Mouse (Mus musculus) urinary bladder, postnatal 10 days (tissue): Measurements from ENCODE around the gene Dnttip2.
A peak's percentile ranks its signal among the peaks of the same experiment; 100 is the strongest.
"Not testable (repeated sequence)": the region's sequence is repeated elsewhere in the genome, so short reads cannot be mapped to it uniquely, and the experiment has no call there.

Experiments used
- DNase-seq: peaks from one replicate; pipeline ENCODE4 v3.0.0; 2022; ENCODE audit warnings: low spot score

Gene Dnttip2

DNA sequence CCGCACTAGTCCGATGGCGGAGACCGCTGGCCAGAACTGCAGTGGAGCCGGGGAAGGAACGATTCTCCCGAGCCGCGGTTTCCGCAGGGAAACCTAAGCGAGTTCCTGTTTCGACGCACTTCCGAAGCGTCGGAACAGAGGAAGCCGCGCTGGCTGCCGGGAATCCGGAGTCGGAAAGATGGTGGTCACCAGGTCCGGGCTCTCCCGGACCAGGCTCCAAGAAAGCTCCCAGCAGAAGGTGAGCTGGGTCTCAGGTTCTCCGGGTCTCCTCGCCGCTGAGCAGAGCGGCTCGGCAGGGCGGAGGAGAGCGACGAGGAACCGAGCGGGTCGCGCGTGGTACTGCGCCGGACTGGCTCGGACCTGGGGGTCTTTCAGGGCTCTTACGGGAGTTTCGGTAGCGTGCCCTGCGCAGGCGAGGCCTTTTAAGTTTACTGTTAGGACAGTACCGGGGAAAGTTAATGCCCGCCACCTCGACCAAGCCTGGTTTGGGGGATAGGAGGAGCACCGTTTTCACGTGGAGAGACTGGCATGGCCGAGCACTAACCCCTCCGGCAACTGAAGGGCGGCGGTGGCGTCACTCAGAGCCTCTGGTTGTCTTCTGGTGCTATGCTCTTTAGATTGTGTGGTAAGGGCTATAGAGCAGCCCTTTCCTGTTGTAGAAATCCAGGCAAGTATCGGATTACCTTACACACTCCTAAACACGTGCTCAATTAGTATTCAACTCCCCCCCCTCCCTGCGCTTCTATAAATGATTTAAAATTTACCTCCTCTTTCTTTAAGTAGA lies at the start of gene Dnttip2:
Dnttip2 (plus strand) TSS at position 148 of the 784 bp plus-strand sequence.
- peak; percentile 77 for DNase-seq

DNA sequence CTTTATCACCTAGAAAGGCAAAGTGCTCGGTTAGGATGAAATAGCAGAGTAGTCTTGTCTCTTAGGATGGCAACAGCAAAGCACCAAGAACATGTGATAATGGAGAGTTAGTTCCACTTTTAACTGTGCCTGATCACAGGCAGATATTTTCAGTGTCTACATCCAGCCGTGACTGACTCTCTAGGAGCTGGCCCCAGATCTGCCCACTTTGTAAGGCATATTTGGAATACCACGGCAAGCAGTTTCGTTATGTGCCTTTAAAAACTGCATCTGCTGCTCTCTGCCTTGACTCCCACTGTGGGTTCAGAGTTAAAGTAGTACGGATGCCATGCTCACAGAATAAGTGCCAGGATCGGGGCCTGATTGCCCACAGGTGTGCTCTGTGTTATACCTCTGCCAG lies 47.2 kb upstream of the Dnttip2 start:
- not testable (repeated sequence) for DNase-seq

DNA sequence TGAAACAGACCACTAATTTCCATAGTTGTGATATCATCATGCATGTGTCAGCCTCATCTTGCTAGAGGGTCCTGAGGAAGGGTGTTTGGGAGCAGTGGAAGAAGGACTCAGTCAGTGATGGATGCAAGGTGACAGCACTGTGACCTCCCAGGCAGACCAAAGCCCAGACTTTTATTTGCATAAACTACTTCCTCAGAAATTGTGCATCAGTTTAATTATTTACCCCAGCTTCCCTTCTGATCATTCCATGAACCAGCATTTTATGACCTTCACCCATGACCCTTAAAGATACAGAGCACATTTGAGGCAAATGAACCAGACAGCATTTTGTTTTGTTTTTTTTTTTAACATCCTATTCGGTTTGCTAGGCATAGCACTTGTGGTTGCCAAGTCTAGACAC lies 38.4 kb upstream of the Dnttip2 start:
- no peak for DNase-seq

DNA sequence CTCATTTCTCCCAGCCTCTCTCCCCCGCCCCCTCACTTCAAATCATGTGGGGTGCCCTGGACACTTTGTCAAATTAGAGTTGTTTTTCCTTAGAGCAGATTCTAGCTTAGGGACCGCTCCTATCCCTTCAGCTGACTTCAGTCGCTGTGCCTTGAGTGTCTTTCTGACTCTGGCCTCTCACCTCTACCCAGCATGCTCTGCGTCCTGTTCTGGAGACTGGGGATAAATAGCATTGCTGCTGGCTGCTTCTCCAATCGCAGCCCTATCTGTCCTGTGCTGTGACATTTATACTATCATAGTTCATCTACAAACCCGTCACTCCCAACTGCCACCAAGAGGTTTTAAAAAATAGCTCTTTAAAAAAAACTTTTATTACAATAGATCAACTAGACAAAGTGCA lies 31.3 kb upstream of the Dnttip2 start:
- no peak for DNase-seq

DNA sequence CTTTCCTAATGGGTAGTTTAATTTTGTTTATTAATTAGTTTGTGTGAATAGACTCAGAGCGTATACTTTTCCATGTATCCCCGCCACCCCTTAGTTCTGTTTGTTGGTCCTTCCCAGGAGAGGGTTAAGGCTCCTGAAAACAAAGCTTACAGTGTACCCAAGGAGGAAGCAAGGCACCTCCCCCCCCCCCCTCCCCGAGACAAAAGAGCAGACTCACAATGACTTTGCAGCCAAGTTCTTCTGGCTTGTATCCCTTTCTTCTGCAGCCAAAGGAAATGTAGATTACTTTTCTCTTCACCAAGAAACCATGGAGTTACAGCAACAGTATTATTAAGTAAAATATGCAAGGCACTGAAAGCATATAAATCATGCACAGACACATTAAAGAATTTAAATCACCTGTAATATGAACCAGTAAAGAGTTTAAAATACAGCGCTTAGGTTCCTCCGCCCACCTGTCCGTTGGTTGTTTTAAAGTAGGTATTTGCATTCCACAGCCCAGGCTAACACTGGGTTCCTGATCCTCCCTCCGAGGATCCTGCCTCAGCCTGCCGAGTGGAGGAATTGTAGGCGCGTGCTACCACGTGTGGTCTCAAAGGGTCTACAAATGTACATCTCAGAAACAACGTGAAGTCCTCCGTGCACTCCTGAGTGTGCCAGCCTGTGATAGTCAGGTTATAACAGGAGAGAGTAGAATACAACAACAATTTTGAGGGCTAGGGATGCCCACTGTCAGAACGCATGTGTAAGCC lies 30.6 kb upstream of the Dnttip2 start:
- no peak for DNase-seq

DNA sequence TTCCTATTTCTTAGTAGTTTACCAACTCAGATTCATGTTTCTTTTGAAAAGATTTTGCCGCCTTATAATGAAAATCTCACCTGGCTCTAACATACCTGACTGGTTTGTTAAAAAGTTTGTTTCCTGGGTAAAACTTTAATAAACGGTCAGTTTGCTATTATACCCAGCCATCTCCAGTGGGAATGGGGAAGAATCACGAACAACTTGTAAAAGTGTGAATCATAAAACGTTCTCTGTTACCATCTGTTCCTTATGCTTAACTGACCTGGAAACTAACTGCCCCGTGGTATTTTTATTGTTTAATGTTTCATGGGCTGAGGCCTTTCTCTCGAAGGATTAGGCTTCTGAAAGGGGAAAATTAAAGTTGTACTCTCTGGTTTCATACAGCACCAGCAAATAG lies 29.4 kb upstream of the Dnttip2 start:
- no peak for DNase-seq

DNA sequence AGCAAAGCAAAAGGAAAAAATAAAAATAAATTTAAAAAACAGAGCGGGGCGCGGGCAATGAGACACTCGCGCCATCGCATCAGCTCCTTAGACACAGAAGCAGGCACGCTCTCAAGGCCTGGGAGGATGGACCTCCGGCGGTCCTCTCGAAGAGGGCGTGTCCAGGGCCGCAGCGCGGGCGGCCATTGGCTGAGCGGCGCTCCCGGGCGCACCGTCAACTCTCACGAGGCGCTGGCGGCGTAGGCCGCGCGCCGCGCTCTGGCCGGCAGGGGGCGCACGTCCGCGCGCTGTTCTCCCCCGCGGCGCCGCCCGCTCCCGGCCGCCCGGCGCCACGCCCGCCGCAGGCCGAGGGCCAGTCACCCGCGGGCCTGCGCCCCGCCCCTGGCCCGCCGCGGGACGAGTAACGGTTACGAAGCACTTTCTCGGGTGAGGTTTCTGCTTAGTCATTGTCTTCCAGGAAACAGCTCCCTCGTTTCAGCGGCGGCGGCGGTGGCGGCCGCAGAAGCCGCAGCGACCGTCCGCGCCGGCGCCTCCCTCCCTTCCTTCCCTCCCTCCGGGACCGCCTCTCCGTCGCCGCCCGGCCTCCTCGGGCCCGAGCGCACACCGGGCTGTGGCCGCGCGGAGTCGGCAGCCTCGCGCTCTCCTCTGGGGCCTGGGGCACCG lies 28.8 kb upstream of the Dnttip2 start, which contains the start of gene Gclm:
Gclm (plus strand) TSS at position 343 of the 663 bp plus-strand sequence.
- DNase-seq = peak; percentile 68

DNA sequence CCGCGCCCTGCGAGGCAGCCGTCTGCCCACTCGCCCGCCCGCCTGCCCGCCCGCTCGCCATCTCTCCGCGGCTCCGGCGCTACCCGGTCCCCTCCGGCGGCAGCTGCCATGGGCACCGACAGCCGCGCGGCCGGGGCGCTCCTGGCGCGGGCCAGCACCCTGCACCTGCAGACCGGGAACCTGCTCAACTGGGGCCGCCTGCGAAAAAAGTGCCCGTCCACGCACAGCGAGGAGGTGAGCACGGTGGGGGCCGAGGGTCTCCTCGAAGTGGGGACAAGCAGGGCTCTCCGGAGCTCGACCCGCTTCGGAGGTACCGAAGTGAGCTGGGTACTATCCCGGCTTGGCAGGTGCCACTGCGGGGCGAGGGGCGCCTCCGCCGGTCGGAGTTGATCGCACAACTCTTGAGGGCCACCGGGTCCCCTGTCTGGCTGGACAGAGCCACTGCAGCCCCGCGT lies 28.3 kb upstream of the Dnttip2 start:
- no peak for DNase-seq

DNA sequence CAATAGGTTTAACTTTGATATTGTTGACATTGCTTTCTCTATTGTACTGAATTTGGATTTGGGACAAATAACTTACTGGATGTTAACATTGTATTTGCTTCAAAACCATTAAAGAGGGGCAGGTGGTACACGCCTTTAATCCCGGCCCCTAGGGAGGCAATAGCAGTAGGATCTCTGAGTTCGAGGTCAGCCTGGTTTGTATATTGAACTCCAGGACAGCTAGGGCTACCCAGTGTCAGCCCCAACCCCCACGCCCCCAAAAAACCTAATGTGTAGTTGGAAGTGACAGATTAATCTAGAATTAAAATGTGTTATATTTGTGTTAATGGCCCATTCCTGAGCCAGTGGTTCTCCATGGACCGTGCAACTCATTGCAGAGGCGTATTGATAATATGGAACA lies 27.8 kb upstream of the Dnttip2 start:
- no peak for DNase-seq

DNA sequence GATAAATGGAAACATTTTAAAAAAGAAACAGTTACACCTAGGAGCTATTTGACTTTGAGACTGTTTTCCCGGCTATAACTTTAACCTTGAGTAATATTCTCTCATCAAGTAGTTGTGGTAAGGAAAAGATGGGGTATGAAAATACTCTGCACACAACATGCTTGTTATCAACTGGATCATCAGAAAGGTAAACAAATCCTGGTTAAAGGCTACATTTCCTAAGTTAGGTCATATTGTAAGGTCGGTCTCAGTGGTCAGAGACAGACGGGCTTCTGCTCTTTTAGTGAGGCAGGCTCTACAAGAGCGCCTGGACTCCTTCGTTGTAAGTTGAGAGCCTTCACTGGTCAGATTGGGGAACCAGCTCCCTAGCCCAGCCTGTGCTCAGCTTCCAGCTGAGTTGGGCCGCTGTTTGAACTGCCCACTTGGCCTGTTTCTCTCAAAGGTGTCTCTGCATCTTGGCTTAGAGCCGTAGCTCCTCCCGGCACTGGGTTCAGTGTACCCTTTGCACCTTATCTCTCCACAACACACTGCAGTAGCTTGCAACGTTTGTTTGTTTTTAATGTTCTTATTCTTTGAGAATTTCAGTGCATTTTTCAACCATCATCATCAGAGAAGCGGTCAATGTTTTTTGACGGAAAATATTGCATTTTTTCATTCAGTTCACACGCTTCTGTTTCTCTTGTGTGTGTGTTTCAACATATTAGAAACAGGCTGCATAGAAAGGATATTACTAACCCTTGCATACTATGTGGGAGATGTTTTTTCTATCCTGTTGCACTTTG lies 27.0 kb upstream of the Dnttip2 start:
- no peak for DNase-seq

DNA sequence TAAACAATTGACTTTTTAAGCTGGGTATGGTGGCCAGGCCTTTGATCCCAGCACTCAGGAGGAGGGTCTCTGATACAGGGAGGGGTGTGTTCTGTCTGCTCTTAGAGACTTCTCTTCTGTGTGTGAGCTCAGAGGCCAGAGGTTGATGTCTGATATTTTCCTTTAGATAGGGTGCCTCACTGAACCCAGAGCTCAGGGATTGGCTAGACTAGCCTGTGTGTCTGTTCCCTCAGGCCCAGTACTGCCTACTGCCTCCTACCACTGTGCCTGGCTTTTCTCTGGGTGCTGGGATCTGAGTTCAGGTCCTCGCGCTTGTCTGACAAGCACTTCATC lies 26.5 kb upstream of the Dnttip2 start:
- no peak for DNase-seq

DNA sequence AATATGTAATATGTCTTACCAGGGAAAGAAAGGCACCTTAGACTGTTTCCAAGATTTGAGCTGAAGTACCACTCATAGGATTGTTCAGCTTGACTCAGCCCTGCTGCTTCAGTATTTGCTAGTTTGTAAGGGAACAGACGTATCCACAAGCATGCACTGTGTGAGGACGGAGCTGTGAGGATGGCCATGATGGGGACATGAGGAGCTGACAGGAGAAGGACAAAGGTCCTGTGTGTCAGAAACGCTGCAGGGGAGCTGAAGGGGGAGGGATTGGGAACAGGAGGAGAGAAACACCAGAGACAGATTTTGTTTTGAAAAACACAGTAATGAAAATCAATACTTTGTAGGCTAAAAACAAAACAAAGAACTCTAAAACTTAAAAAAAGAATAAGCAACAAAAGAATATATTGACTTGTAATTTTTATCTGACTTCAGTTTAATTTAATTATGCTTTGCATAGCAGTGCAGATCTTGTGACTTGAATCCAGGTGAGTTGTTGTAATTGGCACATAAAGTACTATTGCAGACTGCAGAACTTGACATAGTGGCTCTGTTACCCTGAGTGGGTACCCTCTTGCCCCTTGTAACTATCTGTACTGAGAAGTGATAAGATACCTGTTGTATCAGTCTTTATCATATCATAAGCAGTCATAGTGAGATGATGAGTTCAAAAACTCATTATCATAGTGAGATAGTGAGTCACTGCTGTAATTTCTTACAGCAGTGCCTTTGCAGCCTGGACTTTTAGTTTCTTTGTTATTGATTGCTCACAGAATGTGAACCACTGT lies 21.5 kb upstream of the Dnttip2 start:
- no peak for DNase-seq

DNA sequence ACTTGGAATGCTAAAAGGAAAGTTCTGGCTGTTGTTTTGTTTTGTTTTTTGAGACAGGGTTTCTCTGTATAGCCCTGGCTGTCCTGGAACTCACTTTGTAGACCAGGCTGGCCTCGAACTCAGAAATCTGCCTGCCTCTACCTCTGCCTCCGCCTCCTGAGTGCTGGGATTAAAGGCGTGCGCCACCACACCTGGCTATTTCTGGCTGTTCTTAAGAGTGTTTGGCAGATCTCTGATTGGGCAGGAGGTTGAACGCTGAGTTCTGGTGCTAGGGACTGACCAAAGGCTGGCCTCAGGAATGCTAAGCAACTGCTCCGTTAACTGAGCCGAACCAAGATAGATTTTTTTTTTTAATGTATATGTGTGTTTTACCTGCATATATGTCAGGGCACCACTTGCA lies 20.1 kb upstream of the Dnttip2 start:
- DNase-seq = not testable (repeated sequence)

DNA sequence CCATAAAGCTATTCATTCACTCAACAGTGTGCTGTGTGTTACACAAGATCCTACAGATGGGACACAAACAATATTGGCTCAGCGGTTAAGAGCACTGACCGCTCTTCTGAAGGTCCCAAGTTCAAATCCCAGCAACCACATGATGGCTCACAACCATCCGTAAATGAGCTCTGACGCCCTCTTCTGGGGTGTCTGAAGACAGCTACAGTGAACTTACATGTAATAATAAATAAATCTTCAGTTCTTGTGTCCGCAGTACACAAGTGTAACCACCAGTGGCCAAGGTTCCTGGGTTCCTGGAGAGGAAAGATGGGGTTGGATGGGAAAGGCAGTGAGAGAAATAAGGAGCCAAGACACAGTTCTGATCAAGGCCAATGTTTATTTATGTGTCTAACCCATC lies 4.2 kb upstream of the Dnttip2 start:
- no peak for DNase-seq

DNA sequence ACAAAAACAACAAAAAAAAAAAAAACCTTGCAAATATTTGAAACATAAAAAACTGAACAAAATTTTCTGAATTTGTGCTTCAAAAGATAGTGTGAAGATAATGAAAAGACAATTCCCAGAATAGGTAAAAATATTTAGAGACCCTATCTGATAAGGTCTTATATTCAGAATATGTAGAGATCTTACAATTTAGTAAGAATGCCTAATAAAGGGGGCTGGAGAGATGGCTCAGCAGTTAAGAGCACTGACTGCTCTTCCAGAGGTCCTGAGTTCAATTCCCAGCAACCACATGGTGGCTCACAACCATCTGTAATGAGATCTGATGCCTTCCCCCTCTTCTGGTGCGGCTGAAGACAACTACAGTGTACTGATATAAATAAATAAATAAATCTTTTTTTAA lies 1.6 kb upstream of the Dnttip2 start:
- DNase-seq = not testable (repeated sequence)

DNA sequence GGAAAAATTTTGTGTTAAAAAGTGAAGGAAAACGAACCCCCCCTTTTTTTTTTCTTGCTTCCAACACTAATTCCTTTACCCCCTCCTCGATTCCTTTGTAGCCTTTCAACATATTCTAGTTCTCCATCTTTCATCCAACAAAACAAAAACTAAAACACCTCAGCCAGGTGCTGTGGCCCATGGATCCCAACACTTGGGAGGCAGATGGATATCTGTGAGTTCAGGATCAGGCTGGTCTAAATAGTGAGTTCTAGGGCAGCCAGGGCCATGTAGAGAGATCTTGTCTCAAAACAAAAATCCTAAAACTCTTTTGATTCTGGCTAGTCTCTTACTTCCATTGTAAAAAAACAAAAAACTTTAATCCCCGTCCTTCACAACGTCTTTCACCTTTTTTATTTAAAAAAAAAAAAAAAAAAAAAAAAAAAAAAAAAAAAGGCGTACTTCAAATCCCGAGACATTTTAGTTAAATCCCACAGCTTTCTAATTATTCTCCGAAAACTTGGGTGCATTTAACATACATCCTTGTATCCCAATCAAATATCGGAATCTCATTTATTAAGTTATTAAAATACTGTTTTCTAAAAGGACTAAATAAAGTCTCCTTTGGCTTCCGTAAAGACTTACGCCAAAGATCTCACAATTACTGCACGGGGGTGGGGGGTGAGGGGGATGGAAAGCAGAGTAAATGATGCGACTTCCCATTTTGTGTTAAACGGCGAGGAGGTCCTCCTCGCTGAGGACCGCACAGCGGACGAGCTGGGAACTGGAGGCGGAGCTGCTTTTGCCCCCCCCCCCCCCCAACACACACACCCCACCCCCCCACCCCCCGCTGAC lies 564 bp upstream of the Dnttip2 start:
- DNase-seq = no peak

DNA sequence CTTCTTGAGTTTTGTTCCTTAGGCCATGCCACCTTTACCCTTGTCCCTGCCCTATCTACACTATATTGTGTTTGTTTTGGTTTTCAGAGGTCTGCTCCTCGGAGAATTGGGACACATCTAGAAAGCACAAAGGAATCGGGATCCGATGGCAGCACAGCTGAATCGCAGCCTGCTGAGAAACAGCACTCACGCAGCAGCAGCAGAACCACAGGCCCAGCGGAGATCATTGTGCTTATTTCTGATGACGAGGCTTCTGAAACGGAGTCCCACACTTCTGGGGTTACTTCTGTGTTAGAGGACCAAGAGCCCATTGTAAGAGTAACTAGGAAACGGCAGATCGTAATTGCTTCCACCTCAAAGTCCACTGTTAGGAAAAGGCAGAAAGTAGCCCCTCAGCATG lies 923 bp downstream of the Dnttip2 start:
- DNase-seq = no peak

DNA sequence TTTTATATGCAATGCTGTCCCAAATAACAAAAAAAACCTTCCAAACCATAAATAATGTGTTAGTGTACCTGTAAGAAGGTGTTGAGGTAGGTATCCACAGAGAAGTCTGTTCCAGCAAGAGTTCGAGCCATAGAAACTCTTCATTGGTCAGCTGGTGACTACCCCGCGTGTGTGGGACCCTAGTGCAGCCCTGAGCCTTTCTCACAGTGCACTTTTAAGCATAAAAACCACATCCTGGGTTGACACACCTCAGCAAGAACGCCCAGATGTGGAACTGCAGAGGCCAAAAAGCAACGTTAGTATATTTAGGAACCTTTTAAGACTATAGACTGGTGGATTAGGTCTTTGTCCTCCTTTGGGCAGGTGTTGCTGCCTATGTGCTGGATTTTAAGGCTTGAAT lies 13.0 kb downstream of the Dnttip2 start:
- no peak for DNase-seq

DNA sequence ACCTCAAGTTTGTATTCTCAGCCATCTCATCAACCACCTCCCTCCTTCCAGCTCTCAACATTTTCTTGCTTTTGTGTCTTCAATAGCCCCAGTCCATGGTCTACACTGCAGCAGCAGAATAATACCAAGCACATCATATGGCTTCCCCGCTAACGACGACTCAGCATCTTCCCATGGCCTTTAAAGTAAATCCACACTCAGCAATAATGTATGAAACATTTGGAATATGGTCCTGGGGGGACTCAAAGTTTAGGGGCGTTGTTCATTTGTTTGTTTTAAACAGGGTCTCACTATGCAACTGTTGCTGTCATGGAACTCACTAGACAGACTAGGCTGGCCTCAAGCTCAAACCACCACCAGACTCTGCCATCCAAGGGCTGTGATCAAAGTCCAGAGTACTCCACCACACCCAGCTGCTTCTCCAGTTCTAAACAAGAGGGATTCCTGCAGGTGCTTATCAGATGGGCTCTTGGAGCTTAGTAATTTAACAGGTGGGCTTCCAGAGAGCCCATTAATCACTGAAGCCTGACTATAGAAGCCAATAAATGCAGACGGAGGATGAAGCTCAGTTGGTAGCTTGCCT lies 14.5 kb downstream of the Dnttip2 start:
- DNase-seq = no peak

DNA sequence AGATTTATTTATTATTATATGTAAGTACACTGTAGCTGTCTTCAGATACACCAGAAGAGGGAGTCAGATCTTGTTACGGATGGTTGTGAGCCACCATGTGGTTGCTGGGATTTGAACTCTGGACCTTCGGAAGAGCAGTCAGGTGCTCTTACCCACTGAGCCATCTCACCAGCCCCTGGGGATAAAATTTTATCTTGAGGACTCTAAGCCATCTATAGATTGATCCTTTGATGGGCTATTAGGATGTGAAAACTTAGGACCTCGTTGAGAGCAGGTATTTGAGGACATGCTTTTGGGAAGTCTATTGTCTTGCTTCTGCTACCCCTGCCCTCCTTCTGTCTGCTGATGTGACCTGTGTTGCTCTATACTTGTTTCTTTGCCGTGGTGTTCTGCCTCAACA lies 15.2 kb downstream of the Dnttip2 start:
- DNase-seq = not testable (repeated sequence)
